Mouse (Mus musculus) thymus, adult 2 months (tissue): Measurements from ENCODE around the gene Ppp1r3f.

Experiments used
- CTCF ChIP-seq: fragments of 200-500 bp; IDR thresholded peaks from 2 replicates; pipeline ENCODE4 v1.5.1; 2012; ENCODE audit warnings: mild to moderate bottlenecking, control low read depth, low read length, moderate library complexity, borderline replicate concordance; ENCODE audit not compliant: control insufficient read depth, poor library complexity, insufficient read depth; ENCODE audit errors: extremely low read depth
- POLR2A ChIP-seq: fragments of 200-500 bp; IDR thresholded peaks from 2 replicates; pipeline ENCODE4 v1.6.1; 2012; ENCODE audit warnings: mild to moderate bottlenecking, low read length, control low read depth, moderate library complexity; ENCODE audit not compliant: control insufficient read depth, poor library complexity, insufficient read depth; ENCODE audit errors: extremely low read depth

GRCm38 (mm10) chrX:7595371-7595770 lies 21.3 kb upstream of the Ppp1r3f start:
- TF ChIP-seq CTCF (no peak), POLR2A (no peak)
